Mouse (Mus musculus) hindlimb bud, embryonic 11.5 days (tissue): ENCODE measurements around the gene Sowaha.
A peak's percentile ranks its signal among the peaks of the same experiment; 100 is the strongest.

Experiments used
- DNase-seq: peaks from one replicate; pipeline ENCODE4 v3.0.0-alpha.2; 2012; ENCODE audit warnings: low read depth, low spot score; ENCODE audit errors: extremely low spot score

The Sowaha gene

GRCm38 (mm10) chr11:53475620-53476019, 4.5 kb downstream of the Sowaha start:
- DNase-seq: no peak

- DNase-seq: no peak
These were observed 7.4 kb downstream of the Sowaha start for GRCm38 (mm10) chr11:53472709-53473108.

GRCm38 (mm10) chr11:53469968-53470695, 9.9 kb downstream of the Sowaha start, which contains the start of gene Gm9837:
Gm9837 (minus strand) TSS chr11:53470479.
- peak; percentile 73 for DNase-seq

- DNase-seq: no peak
These were observed 10.6 kb downstream of the Sowaha start for GRCm38 (mm10) chr11:53469294-53469967.

GRCm38 (mm10) chr11:53466231-53466971, 13.7 kb downstream of the Sowaha start:
- no peak for DNase-seq

- DNase-seq: no peak
These were observed 16.3 kb downstream of the Sowaha start for GRCm38 (mm10) chr11:53463551-53464424.

GRCm38 (mm10) chr11:53461727-53462126, 18.3 kb downstream of the Sowaha start:
- DNase-seq: no peak

GRCm38 (mm10) chr11:53460192-53460591, 19.9 kb downstream of the Sowaha start:
- DNase-seq: no peak

- DNase-seq: no peak
These were observed 21.1 kb downstream of the Sowaha start for GRCm38 (mm10) chr11:53458996-53459395.

- DNase-seq: no peak
These were observed 22.6 kb downstream of the Sowaha start for GRCm38 (mm10) chr11:53457372-53457954.

GRCm38 (mm10) chr11:53456474-53457371, 23.4 kb downstream of the Sowaha start, which contains the start of the genes Gm10447 and Shroom1:
Gm10447 (minus strand) TSS chr11:53457110.
Shroom1 (plus strand) TSS chr11:53457205.
- DNase-seq: no peak

- DNase-seq: no peak
These were observed 27.0 kb downstream of the Sowaha start for GRCm38 (mm10) chr11:53453031-53453430.

GRCm38 (mm10) chr11:53452396-53452795, 27.7 kb downstream of the Sowaha start:
- no peak for DNase-seq

GRCm38 (mm10) chr11:53451361-53451760, 28.7 kb downstream of the Sowaha start:
- no peak for DNase-seq

- no peak for DNase-seq
These were observed 29.9 kb downstream of the Sowaha start for GRCm38 (mm10) chr11:53450070-53450705.

GRCm38 (mm10) chr11:53448529-53448928, 31.5 kb downstream of the Sowaha start:
- DNase-seq: no peak

GRCm38 (mm10) chr11:53447996-53448395, 32.1 kb downstream of the Sowaha start:
- no peak for DNase-seq

- DNase-seq: no peak
These were observed 33.9 kb downstream of the Sowaha start for GRCm38 (mm10) chr11:53446183-53446582.

- no peak for DNase-seq
These were observed 34.5 kb downstream of the Sowaha start for GRCm38 (mm10) chr11:53445562-53445961.
